Mouse (Mus musculus): Measurements from ENCODE around the gene Pik3cd.

The Pik3cd gene

DNA sequence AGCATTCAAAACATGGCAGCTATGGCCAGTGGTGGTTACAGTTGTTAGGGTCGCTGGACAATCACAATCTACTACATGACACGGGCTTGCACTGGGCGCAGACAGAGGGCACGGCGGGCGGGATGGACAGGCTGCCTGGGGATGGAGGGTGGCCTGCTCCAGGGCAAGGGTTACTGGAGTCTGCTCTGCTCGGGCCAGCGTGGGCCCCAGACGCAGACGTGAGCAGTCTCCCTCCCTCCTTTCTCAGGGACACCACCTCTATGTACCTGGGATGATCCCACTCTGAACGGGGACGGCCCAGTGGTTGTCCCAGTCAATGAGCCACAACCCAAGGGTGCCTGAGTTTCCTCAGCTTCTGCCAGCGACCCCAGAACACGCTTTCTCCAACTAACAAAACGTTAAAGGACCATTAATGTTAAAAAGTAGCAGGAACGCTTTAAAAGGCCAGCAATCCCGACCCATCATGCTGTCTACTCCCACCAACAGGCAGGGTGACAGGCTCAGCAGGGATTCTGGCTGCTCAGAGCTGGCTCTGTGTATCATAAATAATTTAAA lies 22.6 kb upstream of the Pik3cd start:
- no peak for DNase-seq (ENCODE audit: inconsistent ontology term)

DNA sequence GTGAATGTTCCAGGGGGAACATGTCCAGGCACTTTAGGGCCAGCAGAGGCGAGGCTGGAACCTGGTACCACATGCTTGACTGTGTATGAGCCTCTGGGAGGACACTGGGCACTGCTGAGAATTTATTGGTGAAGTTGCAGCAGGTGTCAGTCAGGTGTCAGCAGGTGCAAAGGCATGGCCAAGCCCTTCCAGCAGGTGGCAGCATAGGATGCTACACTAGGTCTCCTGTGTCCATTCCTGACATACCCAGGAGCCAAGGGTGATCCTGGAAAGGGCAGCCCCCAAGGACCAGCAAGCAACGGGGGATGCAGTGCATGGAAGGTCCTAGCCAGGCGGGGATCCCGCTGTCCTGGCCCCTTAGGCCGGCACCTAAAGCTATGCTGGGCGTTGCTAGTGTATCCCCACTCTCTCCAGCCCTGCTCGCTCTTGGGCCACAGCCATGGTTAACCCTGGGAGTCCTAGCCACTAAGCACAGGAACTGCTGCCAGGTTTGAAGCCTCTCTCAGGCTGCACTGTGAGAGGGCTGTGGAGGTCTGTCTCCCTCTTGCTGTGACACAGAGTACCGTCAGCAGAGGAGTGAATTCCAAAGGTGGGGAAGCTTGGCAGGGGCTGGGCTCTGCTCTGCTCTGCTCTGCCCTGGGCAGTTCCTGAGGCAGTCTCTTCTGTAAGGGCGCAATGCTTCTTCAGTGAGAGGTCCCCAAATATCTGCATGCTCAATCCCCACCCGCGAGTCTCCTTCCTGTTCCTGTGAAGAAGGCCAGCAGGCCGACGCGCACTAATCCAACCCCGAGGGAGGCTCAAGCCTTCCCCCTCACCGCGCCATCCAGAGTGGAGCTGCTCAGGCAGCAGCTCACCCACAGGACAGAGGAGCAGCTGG lies 21.7 kb upstream of the Pik3cd start:
- DNase-seq (ENCODE audit: inconsistent ontology term), result peak; percentile 75

DNA sequence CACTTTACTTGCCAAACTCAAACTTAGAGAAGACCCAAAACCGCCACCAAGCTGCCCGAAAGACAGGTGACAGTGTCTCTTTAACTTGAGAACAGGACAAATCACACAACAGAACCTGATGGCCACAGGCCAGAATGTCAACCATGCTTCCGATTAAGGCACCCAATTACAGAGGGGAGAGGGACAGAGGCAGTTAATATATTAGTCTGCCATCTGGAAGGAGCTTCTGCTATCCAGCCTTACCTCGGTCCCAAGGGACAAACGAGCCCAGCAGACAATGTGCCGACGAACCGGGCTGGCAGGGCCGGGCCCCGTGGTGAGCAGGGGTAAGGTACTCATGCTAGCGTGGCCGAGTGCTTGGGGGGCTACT lies 20.6 kb upstream of the Pik3cd start:
- DNase-seq (ENCODE audit: inconsistent ontology term), result no peak

DNA sequence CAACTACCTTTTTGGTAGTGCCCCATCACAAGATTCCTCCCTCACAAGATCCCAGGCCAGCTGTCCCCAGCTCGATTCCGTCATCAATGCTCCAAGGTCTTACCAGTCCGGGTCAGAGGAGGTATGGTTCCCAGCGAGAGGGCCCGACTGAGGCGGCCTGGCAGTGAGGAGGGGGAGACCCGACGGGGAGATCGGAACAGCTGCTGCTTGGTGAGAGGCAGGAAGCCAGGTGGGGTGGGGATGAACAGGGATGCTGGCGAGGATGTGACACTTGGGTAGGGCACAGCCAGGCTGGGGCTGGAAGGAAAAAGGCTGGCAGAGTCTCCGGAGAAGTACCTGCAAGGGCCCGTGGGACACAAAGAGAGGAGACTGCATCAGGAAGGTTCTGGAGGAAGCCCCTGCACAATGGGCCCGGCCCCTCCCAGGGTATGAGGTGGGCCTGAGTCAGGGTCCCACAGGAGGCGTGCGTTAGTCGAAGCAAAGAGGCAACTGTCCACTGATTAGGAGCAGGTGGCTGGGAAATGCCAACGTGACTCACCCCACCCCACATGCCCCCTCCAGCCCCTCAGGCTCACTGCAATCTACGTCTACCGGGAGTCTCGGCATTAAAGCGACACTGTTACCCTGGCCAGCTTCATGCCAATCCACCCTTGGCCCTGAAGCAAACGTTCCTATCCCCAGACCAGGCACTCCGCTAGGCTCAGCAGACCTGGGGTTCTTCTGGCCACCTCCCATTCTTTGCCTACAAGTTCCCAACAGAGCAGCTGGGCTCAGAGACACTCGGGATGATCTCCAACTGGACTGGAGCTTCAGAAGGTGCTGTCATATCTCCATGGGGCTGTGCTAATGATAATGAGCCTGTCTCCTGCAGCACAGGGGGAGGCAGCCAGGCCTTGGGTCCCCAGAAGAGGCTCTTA lies 20.0 kb upstream of the Pik3cd start:
- no peak for DNase-seq (ENCODE audit: inconsistent ontology term)

DNA sequence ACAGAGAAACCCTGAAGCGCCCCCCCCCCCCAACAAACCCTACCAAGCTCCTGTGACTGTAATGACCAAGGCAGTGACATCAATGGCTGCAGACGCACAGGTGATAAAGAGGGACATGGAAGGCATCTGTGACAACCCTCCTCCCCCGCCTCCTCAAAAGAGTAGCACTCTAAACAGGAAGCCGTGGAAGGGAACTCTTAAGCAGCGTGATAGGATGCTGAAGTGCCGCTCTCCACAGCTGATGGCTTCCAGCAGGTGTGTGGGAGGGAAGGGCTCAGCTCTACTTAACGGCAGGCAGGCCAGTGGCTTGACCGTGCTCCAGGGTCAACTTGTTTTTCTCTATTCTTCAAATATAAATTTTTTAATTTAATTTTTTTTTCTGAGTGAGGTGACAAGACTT lies 18.8 kb upstream of the Pik3cd start:
- DNase-seq (ENCODE audit: inconsistent ontology term), result no peak

DNA sequence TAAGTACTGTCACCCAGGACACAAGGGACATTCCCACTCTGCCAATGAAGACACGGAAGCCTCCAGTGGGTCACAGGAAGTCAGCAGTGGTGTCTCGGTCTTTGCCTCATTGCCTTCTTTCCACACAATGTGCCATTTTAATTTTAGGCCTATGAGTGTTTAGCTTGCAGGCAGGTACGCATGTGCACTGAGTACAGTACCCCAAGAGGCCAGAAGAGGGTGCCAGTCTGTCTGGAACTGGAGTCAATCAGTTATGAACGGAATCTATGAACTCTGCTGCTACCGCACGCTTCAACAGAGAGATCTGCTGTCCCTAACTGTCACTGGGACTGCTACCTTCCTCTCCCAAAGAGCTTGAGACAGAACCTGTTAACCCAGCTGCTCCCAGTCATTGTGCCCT lies 17.3 kb upstream of the Pik3cd start:
- no peak for DNase-seq (ENCODE audit: inconsistent ontology term)

DNA sequence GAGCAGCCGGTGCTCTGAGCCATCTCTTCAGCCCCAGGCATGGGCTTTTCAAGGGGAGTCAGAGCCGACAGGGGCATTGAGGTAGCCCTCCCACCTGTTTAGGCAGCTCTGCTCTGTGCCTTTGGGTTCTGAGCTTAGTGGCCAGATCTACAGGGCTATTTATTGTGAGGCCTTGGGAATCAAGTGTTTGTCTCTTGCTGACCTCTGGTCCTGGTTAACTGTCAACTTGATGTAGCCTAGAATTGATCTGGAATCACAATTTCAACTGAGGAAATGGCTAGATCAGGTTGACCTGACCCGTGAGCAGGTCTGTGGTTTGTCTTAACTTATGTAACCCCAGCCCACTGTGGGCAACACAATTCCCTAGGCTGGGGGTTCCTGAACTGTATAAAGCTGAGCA lies 12.2 kb upstream of the Pik3cd start:
- no peak for DNase-seq (ENCODE audit: inconsistent ontology term)

DNA sequence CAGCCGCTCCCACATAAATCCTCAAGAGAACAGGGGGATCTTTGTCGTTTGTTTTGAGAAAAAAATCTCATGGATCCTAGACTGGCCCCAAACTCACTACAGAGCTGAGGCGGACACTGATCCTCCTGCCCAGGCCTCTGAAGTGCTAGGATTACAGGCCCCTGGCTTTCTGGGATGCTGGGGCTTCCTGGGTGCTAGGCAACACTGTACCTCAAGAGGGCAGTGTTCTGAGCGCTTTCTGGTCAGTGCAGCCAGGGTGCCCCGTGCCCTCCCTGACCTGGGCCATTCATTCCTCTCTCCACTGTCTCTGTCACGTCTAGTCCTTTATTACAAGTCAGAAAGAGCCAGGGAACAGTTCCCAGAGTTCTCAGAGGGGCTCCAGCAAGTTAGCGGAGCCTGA lies 9.6 kb upstream of the Pik3cd start:
- DNase-seq (ENCODE audit: inconsistent ontology term), result no peak

DNA sequence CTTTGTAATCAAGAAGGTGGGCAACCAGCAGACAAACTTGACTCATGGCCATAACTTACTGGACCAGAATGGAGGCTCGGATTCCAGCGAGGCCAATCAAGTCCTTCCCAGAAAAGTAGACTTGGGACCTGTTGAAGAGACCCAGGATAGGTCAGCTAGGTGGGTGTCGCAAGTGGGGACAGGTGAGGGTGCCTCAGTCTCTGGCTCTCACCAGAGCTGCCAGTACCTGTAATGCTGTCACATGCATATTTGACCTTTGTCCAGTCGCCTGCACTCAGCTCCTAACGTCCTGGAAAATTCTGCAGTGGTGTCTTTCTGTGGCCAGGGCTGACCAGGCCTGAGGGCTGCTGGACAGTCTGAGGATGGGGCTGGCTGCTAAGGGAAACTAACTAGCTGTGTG lies 9.1 kb upstream of the Pik3cd start:
- DNase-seq (ENCODE audit: inconsistent ontology term), result no peak

DNA sequence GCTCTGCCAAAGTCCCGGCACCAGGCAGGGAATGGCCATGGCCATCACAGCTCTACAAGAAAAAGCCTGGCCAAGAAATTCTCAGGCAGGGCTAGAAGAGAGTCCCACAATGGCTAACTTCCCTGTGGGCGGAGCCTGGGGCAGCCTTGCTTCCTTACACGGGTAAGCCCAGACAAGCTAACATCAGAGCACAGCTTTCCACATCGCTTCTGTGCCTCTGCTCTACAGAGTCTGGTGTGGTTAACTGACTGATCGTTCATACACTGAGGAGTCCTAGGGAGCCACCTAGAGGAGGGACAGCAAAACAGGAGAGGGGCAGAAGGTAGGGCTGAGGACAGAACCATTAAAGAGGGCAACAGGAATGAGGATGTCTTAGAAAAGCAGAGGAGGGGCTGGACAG lies 8.1 kb upstream of the Pik3cd start:
- DNase-seq (ENCODE audit: inconsistent ontology term), result peak; percentile 73

DNA sequence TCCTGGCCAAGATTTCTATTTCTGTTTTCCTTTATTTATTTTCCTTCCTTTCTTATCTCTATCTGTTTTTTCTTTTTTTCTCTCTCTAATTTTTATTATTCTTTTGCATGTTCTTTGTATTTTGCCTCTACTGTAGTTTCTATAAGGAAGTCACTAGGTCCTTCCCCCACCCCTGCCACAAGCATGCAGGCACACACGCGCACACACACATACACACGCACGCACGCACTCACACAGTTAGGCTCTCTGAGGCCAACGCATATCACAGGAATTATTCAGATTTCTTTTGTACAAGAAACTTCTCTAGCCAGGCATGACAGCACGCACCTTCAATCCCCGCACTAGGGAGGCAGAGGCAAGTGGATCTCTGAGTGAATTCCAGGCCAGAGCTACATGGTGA lies 3.6 kb upstream of the Pik3cd start:
- DNase-seq (ENCODE audit: inconsistent ontology term), result no peak

DNA sequence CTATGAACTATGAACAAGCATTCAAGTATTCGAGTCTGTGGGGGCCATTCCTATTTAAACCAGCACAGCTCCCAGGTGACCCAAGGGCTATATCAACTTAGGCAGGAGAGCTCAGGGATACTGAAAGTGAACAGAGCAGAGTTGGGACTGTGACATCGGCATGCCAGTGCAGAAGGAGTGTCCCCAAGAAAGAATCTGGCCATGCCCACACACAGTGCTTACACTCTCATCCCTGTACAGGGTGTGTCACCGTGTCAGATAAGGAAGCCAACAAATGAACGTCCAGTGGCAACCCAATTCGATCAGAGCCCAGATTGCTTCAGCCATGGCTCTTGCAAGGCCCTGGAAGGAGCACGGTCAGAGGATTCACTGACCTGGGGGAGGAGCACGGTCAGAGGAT lies 2.9 kb upstream of the Pik3cd start:
- no peak for DNase-seq (ENCODE audit: inconsistent ontology term)

DNA sequence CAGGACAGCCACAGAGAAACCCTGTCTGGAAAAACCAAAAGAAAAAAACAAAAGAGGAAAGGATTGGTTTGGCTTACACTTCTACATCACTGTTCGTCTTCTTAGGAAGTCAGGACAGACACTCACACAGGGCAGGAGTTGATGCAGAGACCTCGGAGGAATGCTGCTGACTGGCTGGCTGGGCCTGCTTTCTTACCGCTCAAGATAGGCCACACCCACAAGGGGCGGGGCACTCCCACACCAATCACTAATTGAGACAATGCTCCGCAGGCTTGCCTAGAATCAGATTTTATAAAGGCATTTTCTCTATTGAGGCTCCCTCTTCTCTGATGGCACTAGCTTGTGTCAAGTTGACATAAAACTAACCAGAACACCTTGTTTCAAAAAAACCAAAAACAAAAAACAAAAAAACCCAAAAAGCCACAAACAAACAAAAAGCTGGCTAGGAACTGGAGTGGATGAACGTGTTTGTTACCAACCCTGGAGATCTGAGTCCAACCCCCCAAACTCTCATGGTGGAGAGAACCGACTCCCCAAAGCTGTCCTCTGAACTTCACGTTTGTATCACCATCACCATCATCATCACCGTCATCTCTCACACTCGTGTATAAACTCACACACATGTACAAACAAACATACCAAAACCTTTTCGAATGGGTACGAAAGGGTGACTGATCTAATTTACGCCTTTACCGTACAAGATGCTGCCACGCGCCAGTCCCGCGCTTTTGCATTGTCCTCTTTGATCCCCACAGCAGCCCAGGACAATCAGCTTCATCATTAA lies 753 bp downstream of the Pik3cd start:
- no peak for DNase-seq (ENCODE audit: inconsistent ontology term)

DNA sequence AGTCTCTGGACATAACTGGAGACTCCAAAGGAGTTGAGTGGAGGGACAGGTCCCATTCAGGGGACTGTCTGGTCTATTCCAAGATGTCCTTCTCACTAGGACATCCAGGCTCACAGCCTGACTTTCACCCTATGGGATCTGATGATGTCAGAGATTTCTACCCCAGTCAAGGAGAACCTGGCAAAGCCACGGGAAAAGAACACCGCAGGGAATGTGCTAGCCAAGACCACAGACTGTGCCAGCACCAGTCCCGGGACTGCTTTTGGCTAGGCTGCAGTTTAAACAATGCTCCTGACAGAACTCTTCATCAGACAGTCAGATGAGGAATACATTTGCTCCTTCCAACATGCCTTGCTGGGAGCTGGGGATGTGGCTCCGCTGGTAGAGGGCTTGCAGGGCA lies 2.4 kb downstream of the Pik3cd start:
- DNase-seq (ENCODE audit: inconsistent ontology term), result no peak

DNA sequence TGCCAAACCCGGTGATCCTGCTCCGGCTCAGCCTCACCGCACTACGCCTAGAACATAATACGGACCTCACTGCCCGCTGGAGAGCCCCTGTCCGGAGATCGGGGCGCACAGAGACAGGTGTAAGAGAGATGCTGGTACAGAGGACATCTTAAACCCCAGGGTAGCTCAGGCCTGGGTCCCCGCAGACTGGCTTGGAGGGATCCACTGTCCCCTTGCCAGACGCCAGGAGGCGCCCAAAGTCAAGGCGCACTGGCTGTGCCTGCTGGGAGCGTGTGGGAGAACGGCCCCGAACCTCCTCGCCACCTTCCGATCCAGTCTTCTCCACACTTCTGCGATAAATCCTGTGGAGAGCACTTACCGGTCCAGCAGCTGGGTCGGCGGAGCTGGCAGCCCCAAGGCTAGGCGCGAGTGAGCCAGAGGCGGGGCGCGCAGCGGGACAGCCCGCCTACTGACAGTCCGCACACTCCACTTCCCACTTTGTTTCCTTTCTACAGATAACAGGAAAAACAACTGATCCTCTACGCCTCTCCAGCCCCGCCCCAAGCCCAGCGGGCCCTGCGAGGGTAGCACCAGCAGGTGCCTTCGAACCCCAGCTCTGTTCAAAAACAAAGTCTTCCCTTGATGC lies 4.1 kb downstream of the Pik3cd start:
- DNase-seq (ENCODE audit: inconsistent ontology term), result peak; percentile 65

DNA sequence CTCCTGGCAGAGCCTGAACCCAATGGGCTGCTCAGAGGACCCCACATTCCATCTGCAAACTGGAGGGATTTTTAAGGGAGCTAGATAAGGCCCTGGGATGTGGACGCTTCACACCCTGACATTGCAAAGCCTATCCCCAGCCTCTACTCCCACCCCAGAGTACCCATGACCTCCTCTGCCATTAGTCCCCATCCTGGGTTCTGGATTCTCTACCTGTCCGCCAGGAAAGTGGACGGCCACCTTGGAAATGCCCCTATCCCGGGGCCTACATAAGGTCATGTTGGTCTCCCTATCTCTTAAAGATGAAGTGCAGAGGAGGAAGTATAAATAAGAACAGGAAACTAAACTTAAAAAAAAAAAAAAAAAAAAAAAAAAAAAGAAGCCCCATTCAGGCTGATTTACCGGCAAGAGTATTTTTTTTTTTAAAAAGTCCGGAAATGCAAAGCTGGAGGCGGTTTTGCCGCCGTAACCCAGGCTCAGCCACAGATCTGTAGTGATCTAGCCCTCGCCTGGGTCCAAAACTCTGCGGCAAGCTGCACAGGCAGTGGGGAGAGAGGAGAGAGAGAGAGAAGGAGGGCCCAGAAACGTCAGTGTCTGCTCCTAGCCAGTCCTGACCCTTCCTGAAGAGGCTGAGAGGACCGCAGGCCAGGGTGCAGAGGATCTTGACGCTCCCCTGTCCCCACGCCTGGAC lies 4.7 kb downstream of the Pik3cd start:
- no peak for DNase-seq (ENCODE audit: inconsistent ontology term)

DNA sequence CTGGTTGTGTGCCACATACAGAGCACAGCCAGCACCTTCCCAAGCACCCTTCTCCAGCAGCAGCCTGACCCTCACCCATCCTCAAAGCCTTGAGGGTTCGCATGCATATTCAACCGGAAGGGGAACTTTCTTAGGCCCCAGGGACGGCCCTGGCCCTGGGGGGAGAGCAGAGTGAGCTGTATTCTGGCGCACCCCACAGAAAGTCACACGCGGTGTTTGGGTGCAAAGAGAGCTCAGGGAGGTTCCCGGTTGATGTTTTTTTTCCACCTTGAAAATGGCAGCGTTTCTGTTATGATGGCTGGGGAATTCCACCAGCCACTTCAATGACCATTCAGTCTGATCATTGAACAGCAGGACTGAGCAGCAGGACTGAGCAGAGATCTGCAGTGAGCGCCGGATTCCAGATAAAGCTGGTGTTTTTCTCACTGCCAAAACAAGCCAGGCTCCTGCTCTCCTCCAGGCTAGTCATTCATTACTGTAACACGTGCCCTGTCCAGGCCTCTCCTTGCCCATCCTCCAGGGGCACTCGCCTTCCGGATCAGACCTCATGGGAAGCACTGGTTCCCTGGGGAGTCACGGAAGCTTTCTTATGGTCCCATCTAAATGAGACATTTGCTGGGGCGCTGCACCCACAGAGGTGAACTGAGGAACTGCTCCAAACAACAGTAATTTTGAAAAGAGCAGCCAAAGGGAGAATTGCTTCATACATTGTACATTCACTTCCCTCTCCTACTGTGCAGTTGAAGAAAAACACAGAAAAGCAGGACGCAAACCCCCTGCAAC lies 6.0 kb downstream of the Pik3cd start:
- peak; percentile 40 for DNase-seq (ENCODE audit: inconsistent ontology term)

DNA sequence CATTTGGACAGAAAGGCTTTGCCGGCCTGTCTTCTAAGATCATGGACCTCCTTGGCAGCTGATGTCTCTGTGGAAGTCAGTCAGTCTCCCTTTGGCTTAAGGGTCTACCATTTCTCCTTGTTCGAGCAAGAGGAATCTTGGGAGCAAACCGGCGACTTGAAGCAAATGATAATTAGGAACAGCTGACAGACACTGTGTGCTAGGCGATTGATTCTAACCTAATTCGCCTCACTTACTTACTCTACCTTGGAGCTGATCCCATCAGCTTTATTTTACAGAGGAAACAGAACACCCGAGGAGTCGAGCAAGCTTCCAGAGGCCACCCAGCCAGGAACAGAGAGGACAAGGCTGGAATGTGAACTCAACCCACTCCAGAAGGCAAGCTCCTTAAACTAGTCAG lies 11.0 kb downstream of the Pik3cd start:
- DNase-seq (ENCODE audit: inconsistent ontology term), result no peak

DNA sequence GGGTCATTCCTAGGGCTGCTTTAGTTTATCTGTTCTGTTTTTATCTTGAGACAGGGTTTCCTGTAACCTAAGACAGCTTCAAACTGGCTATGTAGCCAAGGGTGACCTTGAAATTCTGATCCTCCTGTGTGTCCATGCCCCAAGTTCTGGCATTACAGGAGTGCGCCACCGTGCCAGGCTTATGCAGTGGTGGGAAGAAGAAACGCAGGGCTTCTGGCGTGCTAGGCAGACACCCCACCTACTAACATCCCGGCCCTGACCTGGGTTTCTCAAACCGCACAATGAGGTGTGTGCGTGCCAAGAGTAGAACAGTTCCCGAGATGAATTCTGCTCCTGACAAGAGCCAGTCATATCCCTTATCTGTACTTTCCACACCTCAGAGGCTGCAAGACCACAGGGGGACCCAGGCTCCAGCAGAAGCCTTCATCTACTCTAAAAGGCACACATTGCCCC lies 11.5 kb downstream of the Pik3cd start:
- no peak for DNase-seq (ENCODE audit: inconsistent ontology term)

Data from Muller cell, postnatal 12 days (primary cell).